Mouse (Mus musculus) c-Kit-negative CD71-positive TER-119-positive erythroid progenitor cells, embryonic 14.5 days (primary cell): Measurements from ENCODE around the gene Lrriq3.

Source experiments
- DNase-seq: peaks from one replicate; pipeline ENCODE4 v3.0.0-alpha.2; 2013; ENCODE audit warnings: low read depth, low spot score

The Lrriq3 gene

GRCm38 (mm10) chr3:155093116-155093956, at the start of gene Lrriq3, which contains the start of gene Fpgt:
Lrriq3 (plus strand) TSS chr3:155093434.
Fpgt (minus strand) TSS chr3:155093403.
- peak; percentile 47 for DNase-seq

- DNase-seq, result no peak
Measured at GRCm38 (mm10) chr3:155052021-155052420, 41.2 kb upstream of the Lrriq3 start.

GRCm38 (mm10) chr3:155053189-155053588, 40.0 kb upstream of the Lrriq3 start:
- no peak for DNase-seq

GRCm38 (mm10) chr3:155055231-155055916, 37.9 kb upstream of the Lrriq3 start, which contains the start of gene Tnni3k:
Tnni3k (minus strand) TSS chr3:155055407.
- DNase-seq, result no peak

- no peak for DNase-seq
Measured at GRCm38 (mm10) chr3:155056606-155057005, 36.6 kb upstream of the Lrriq3 start.

- DNase-seq, result no peak
Measured at GRCm38 (mm10) chr3:155057566-155057965, 35.7 kb upstream of the Lrriq3 start.

- no peak for DNase-seq
Measured at GRCm38 (mm10) chr3:155058800-155059448, 34.3 kb upstream of the Lrriq3 start.

GRCm38 (mm10) chr3:155059449-155059822, 33.8 kb upstream of the Lrriq3 start:
- DNase-seq, result no peak

- DNase-seq, result no peak
Measured at GRCm38 (mm10) chr3:155077908-155078307, 15.3 kb upstream of the Lrriq3 start.

- DNase-seq, result no peak
Measured at GRCm38 (mm10) chr3:155092081-155092480, 1.2 kb upstream of the Lrriq3 start.

GRCm38 (mm10) chr3:155099266-155099665, 6.0 kb downstream of the Lrriq3 start:
- no peak for DNase-seq

GRCm38 (mm10) chr3:155105957-155106356, 12.7 kb downstream of the Lrriq3 start:
- no peak for DNase-seq

- no peak for DNase-seq
Measured at GRCm38 (mm10) chr3:155137737-155138136, 44.5 kb downstream of the Lrriq3 start.

- DNase-seq, result no peak
Measured at GRCm38 (mm10) chr3:155141047-155141446, 47.8 kb downstream of the Lrriq3 start.

- DNase-seq, result no peak
Measured at GRCm38 (mm10) chr3:155144368-155144767, 51.1 kb downstream of the Lrriq3 start.

GRCm38 (mm10) chr3:155161842-155162241, 68.6 kb downstream of the Lrriq3 start:
- DNase-seq, result no peak

- no peak for DNase-seq
Measured at GRCm38 (mm10) chr3:155180303-155180902, 87.2 kb downstream of the Lrriq3 start.

- DNase-seq, result no peak
Measured at GRCm38 (mm10) chr3:155186456-155186855, 93.2 kb downstream of the Lrriq3 start.

- DNase-seq, result no peak
Measured at GRCm38 (mm10) chr3:155188857-155189256, 95.6 kb downstream of the Lrriq3 start.

- DNase-seq, result no peak
Measured at GRCm38 (mm10) chr3:155234919-155235318, 141.7 kb downstream of the Lrriq3 start.

GRCm38 (mm10) chr3:155235502-155235901, 142.3 kb downstream of the Lrriq3 start:
- DNase-seq, result peak; percentile 15
